20 mouse cellular contexts compared by ENCODE assay signal in the genomic region with DNA sequence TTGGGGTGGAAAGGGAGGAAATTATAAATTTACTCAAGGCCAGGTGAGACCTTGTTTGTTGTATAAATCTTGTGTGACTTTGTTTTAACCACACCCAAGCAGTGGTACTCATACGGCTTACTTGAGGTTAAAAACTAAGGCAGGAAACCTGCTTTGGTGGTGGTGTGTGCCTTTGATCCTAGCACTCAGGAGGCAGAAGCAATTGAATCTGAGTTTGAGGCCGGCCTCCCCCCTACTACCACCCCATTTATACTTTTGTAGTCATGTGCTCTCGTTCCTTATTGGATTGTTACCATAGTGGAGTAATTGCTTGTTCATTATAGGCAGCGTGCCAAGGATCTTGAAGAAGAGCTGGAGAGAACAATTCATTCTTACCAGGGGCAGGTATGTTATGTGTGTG. TPM values are rescaled to one million over a fixed set of nuclear protein-coding genes. Genes with fewer than 3 reads are reported as not detected.
DNase-seq lines count a peak whose midpoint lies in the region; ATAC-seq and TF ChIP-seq lines count a peak whose summit lies in the region.
"Had no signal": no experiment of that assay in that cellular context is flagged by ENCODE, and none has a peak within 500 bp of the region (broad histone marks: within the 10 kb centered on the region; RNA-seq: fewer than 3 reads in every experiment).

No protein-coding gene starts in this region.

- no peaks in the 10 kb centered on the region for H3K9me3 ChIP-seq in hindbrain, embryonic 11.5 days (ENCODE audit: control insufficient read depth, low read length)
- H3K9me3 ChIP-seq: forebrain, embryonic 13.5 days; heart, embryonic 10.5 days; hindbrain, embryonic 13.5 days had no signal

- peak overlapping the region; percentile 56; the same call in 1 of the 2 replicates for H3K27ac ChIP-seq in thymus, adult 2 months (ENCODE audit: control insufficient read depth, insufficient read depth, low read length)
- no peak overlapping the region for H3K27ac ChIP-seq in hindbrain, embryonic 11.5 days (ENCODE audit: low read depth, low read length)
- H3K27ac ChIP-seq: forebrain, embryonic 13.5 days; gastrocnemius, adult 2 months; heart, embryonic 10.5 days; hindbrain, embryonic 13.5 days; hindbrain, postnatal 0 days had no signal

- peaks cover 63% of the 10 kb centered on the region for H3K36me3 ChIP-seq in thymus, adult 2 months (ENCODE audit: control insufficient read depth, insufficient read depth, low read length)
- H3K36me3 ChIP-seq in hindbrain, embryonic 11.5 days (ENCODE audit: control insufficient read depth, insufficient read depth, low read length) = peaks cover 4% of the 10 kb centered on the region; the same call in 1 of the 2 replicates

- H3K4me2 ChIP-seq in hindbrain, embryonic 11.5 days (replicated peaks; ENCODE audit: low read depth, low read length) = no peak overlapping the region
- H3K4me2 ChIP-seq: forebrain, embryonic 13.5 days; hindbrain, embryonic 13.5 days had no signal

- 49% methylated on average over 4 of the region's 4 CpGs for WGBS in thymus, adult 2 months
- 94% methylated on average over 4 of the region's 4 CpGs for WGBS in hindbrain, embryonic 11.5 days

- H3K27me3 ChIP-seq in thymus, adult 2 months (ENCODE audit: control insufficient read depth, insufficient read depth, low read length) = no peaks in the 10 kb centered on the region
- H3K27me3 ChIP-seq in hindbrain, embryonic 11.5 days (ENCODE audit: control insufficient read depth, insufficient read depth, low read length) = no peaks in the 10 kb centered on the region
- H3K27me3 ChIP-seq: forebrain, embryonic 13.5 days; hindbrain, embryonic 13.5 days had no signal

- H3K4me1 ChIP-seq in thymus, adult 2 months (replicated peaks; ENCODE audit: control insufficient read depth, insufficient read depth, low read length) = 0 out of 2 replicates have a peak, but pooled peaks cover 5% of the 10 kb centered on the region
- no peaks in the 10 kb centered on the region for H3K4me1 ChIP-seq in hindbrain, embryonic 11.5 days (replicated peaks; ENCODE audit: control insufficient read depth, insufficient read depth, low read length)
- H3K4me1 ChIP-seq: forebrain, embryonic 13.5 days; heart, embryonic 10.5 days; hindbrain, embryonic 13.5 days had no signal

- no peak for TF ChIP-seq CTCF in thymus, adult 2 months (IDR thresholded peaks at IDR 0.05; ENCODE audit: borderline replicate concordance, control insufficient read depth, extremely low read depth, insufficient read depth, low read length, poor library complexity)

- DNase-seq in thymus, adult 2 months = no peak
- no peak for DNase-seq in thymus, postnatal 4 days
- DNase-seq in hindbrain, embryonic 11.5 days (ENCODE audit: low spot score) = no peak
- DNase-seq in gastrocnemius, adult 18-20 months (ENCODE audit: low spot score) = no peak
- DNase-seq: adrenal gland, adult 2 months; adrenal gland, postnatal 25 days; cerebellum, adult 18-20 months; cerebellum, adult 9-11 months; cerebellum, postnatal 36 days; forebrain, postnatal 0 days; gastrocnemius, adult 2 months; gastrocnemius, postnatal 25 days; heart, postnatal 10 days; heart, postnatal 4 days had no signal

- no peak for TF ChIP-seq POLR2A in thymus, adult 2 months (IDR thresholded peaks at IDR 0.05; ENCODE audit: control insufficient read depth, extremely low read depth, insufficient read depth, low read length, poor library complexity)

- ATAC-seq in CD4-positive, CD25-positive, alpha-beta regulatory T cell, adult 4 months = peak; percentile 79
- ATAC-seq in inflammation-experienced regulatory T-cells, adult 6 months = peak; percentile 82
- ATAC-seq in hindbrain, embryonic 11.5 days (ENCODE audit: low FRiP score) = no peak
- ATAC-seq: forebrain, embryonic 13.5 days; forebrain, postnatal 0 days; hindbrain, postnatal 0 days had no signal

- no peak overlapping the region for H3K4me3 ChIP-seq in thymus, adult 2 months (ENCODE audit: control insufficient read depth, insufficient read depth, low read length)
- H3K4me3 ChIP-seq in hindbrain, embryonic 11.5 days (ENCODE audit: low read depth, low read length) = no peak overlapping the region
- H3K4me3 ChIP-seq: forebrain, embryonic 13.5 days; gastrocnemius, adult 2 months; heart, embryonic 10.5 days; hindbrain, embryonic 13.5 days had no signal

- no peak overlapping the region for H3K9ac ChIP-seq in hindbrain, embryonic 11.5 days (ENCODE audit: low read depth, low read length)
- H3K9ac ChIP-seq: forebrain, embryonic 13.5 days; forebrain, postnatal 0 days; hindbrain, embryonic 13.5 days had no signal

RNA-seq across cellular contexts. Expression of a gene that starts 49.6 kb away (rescaled TPM):
- polyA plus RNA-seq in thymus, adult 2 months (2012; rRNA removed) = 11.4 and 18.6 TPM in 2 replicates
- polyA plus RNA-seq in CD4-positive, CD25-positive, alpha-beta regulatory T cell, adult 4 months (2017; shearing (Covaris generic)) = 10 to 100 TPM; 13.9 to 19.5 TPM
- polyA plus RNA-seq in inflammation-experienced regulatory T-cells, adult 6 months (2017; shearing (Covaris generic)) = 10 to 100 TPM; 11.4 to 20.7 (median 17.2) TPM
- polyA plus RNA-seq in hindbrain, embryonic 11.5 days (2014; fragmentation: Nextera tagmentation; extraction: Ambion mirVana) = 8.1 and 10.3 TPM in 2 replicates
- total RNA-seq in gastrocnemius, adult 18-20 months (2021) = 1 to 10 TPM; 2.8 TPM
